Mouse (Mus musculus) CD4-positive naive resting alpha-beta T cell, adult 76 days (primary cell): ENCODE measurements around the gene Cd27. TPM values are rescaled to one million over a fixed set of nuclear protein-coding genes. Genes with fewer than 3 reads are reported as not detected.

Source experiments
- total RNA-seq: library from RNA; stranded (reverse); gene quantifications from one replicate; pipeline ENCODE4 v1.2.4, GENCODE M21; 2023

The Cd27 gene
- total RNA-seq: 174 TPM

GRCm38 (mm10) chr6:125236782-125237181, at the start of gene Cd27:
Gene Cd27 (minus strand): TSS chr6:125237010.

GRCm38 (mm10) chr6:125285890-125286289, 49.1 kb upstream of the Cd27 start, which contains the start of gene Tuba3a:
Gene Tuba3a (minus strand): TSS chr6:125286042.

GRCm38 (mm10) chr6:125231117-125232044, 5.4 kb downstream of the Cd27 start, which contains the start of gene Tapbpl:
Gene Tapbpl (minus strand): TSS chr6:125231860.

GRCm38 (mm10) chr6:125215148-125215954, 21.5 kb downstream of the Cd27 start, which contains the start of gene Vamp1:
Gene Vamp1 (plus strand): TSS chr6:125215551.

GRCm38 (mm10) chr6:125191332-125192015, 45.3 kb downstream of the Cd27 start, which contains the start of the genes Ncapd2 and Mrpl51:
Gene Ncapd2 (minus strand): TSS chr6:125191701.
Gene Mrpl51 (plus strand): TSS chr6:125191801.

Other genes with a start within 250 kb of the Cd27 start
- gene Pianp, start 240.3 kb downstream of the Cd27 start, total RNA-seq: 1.1 TPM
- gene Zfp384, start 227.9 kb downstream of the Cd27 start, total RNA-seq: 79.4 TPM
- gene Ing4, start 197.2 kb downstream of the Cd27 start, total RNA-seq: 72.1 TPM
- gene Acrbp, start 187.3 kb downstream of the Cd27 start, total RNA-seq: 10.1 TPM
- gene Lpar5, start 169.1 kb downstream of the Cd27 start, total RNA-seq: 12.8 TPM
- 269 TPM for gene Chd4, start 141.0 kb downstream of the Cd27 start, total RNA-seq
- 31.9 TPM for gene Nop2, start 105.1 kb downstream of the Cd27 start, total RNA-seq
- gene Iffo1, start 91.8 kb downstream of the Cd27 start, total RNA-seq: 32.4 TPM
- 445 TPM for gene Gapdh, start 70.5 kb downstream of the Cd27 start, total RNA-seq
- gene Ncapd2, start 45.3 kb downstream of the Cd27 start, total RNA-seq: 28.7 TPM
- 19.4 TPM for gene Mrpl51, start 45.2 kb downstream of the Cd27 start, total RNA-seq
- gene Vamp1, start 21.5 kb downstream of the Cd27 start, total RNA-seq: 95.8 TPM
- gene Tapbpl, start 5.2 kb downstream of the Cd27 start, total RNA-seq: 29.7 TPM
- gene Tuba3a, start 49.0 kb upstream of the Cd27 start, total RNA-seq: not detected
- gene Ltbr, start 76.9 kb upstream of the Cd27 start, total RNA-seq: 0.88 TPM
- gene Scnn1a, start 83.6 kb upstream of the Cd27 start, total RNA-seq: not detected
- gene Tnfrsf1a, start 112.4 kb upstream of the Cd27 start, total RNA-seq: 71.1 TPM
- gene Plekhg6, start 143.8 kb upstream of the Cd27 start, total RNA-seq: not detected